Mouse (Mus musculus): ENCODE measurements around the gene Vmn1r202. TPM values are rescaled to one million over a fixed set of nuclear protein-coding genes. Genes with fewer than 3 reads are reported as not detected.

Vmn1r202 gene
- not detected in 2 replicates for polyA plus RNA-seq (2012; rRNA removed; ENCODE audit: low replicate concordance)

GRCm38 (mm10) chr13:22505281-22505680 lies at the start of gene Vmn1r202:
Gene Vmn1r202 (minus strand): TSS chr13:22505381.

GRCm38 (mm10) chr13:22552898-22553297 lies 47.7 kb upstream of the Vmn1r202 start, which contains the start of gene Vmn1r204:
Gene Vmn1r204 (plus strand): TSS chr13:22553198.

GRCm38 (mm10) chr13:22517814-22518213 lies 12.6 kb upstream of the Vmn1r202 start, which contains the start of gene Vmn1r203:
Gene Vmn1r203 (plus strand): TSS chr13:22518114.

GRCm38 (mm10) chr13:22471623-22472022 lies 33.6 kb downstream of the Vmn1r202 start, which contains the start of gene Vmn1r201:
Gene Vmn1r201 (plus strand): TSS chr13:22471923.

Other genes starting within 250 kb of the Vmn1r202 start
- gene Vmn1r195, start 234.9 kb downstream of the Vmn1r202 start, polyA plus RNA-seq (2012; rRNA removed; ENCODE audit: low replicate concordance) = not detected in 2 replicates
- gene Vmn1r196, start 215.5 kb downstream of the Vmn1r202 start, polyA plus RNA-seq (2012; rRNA removed; ENCODE audit: low replicate concordance) = not detected in 2 replicates
- not detected in 2 replicates for gene Vmn1r197, start 180.8 kb downstream of the Vmn1r202 start, polyA plus RNA-seq (2012; rRNA removed; ENCODE audit: low replicate concordance)
- not detected in 2 replicates for gene Vmn1r198, start 155.0 kb downstream of the Vmn1r202 start, polyA plus RNA-seq (2012; rRNA removed; ENCODE audit: low replicate concordance)
- not detected in 2 replicates for gene Vmn1r199, start 125.6 kb downstream of the Vmn1r202 start, polyA plus RNA-seq (2012; rRNA removed; ENCODE audit: low replicate concordance)
- not detected in 2 replicates for gene Vmn1r200, start 115.0 kb downstream of the Vmn1r202 start, polyA plus RNA-seq (2012; rRNA removed; ENCODE audit: low replicate concordance)
- gene Vmn1r201, start 33.5 kb downstream of the Vmn1r202 start, polyA plus RNA-seq (2012; rRNA removed; ENCODE audit: low replicate concordance) = not detected in 2 replicates
- gene Vmn1r203, start 12.7 kb upstream of the Vmn1r202 start, polyA plus RNA-seq (2012; rRNA removed; ENCODE audit: low replicate concordance) = not detected in 2 replicates
- gene Vmn1r204, start 47.8 kb upstream of the Vmn1r202 start, polyA plus RNA-seq (2012; rRNA removed; ENCODE audit: low replicate concordance) = not detected in 2 replicates
- not detected in 2 replicates for gene Vmn1r205, start 87.6 kb upstream of the Vmn1r202 start, polyA plus RNA-seq (2012; rRNA removed; ENCODE audit: low replicate concordance)
- gene Vmn1r206, start 118.9 kb upstream of the Vmn1r202 start, polyA plus RNA-seq (2012; rRNA removed; ENCODE audit: low replicate concordance) = not detected in 2 replicates
- gene Vmn1r207-ps, start 224.2 kb upstream of the Vmn1r202 start, polyA plus RNA-seq (2012; rRNA removed; ENCODE audit: low replicate concordance) = not detected in 2 replicates

Data from duodenum, adult 2 months (tissue).